Mouse (Mus musculus): ENCODE results near the gene Ttc17. TPM values are rescaled to one million over a fixed set of nuclear protein-coding genes. Genes with fewer than 3 reads are reported as not detected.

The Ttc17 gene
- total RNA-seq, 1 experiment from 2014 or later, result 31.2 TPM

DNA sequence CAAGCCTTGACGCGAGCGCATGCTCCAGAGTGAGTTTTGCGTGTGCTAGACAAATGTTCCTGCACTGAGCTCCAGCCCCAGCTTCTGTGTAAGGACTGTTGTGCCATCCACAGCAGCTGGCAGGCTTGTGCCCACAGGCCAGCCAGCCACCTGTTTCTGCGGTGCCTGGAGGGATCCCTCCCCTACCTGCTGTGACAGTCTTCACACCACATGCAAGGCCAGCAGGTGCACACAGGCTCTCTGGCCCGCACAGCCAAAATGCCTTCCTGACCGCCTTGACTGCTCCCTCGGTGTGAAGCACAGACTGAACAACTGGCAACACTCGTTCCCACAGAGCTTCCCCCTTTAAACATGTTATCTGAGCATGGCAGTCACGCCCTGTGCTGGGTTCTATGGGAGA lies 102.5 kb downstream of the Ttc17 start:
- ATAC-seq (replicated peaks; ENCODE audit: low read depth, poor library complexity, severe bottlenecking), result no peak

DNA sequence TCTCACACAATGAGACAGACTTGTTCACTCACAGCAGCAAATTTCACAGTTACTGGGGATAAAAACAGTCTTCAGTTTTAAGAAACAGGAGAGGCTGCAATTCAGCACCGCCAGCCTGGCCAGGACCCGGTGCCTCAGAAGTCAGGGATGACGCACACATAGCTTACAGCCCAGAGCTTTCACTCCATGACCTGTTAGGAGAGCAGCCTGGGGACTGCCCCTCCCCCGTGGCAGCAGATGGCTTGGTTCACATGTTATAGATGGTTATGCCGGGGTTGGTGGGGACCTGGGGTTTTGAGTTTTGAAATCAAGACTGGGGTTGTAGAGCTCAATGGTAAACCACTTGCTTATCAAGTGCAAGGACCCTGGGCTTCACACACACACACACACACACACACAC lies 104.1 kb downstream of the Ttc17 start:
- ATAC-seq (replicated peaks; ENCODE audit: low read depth, poor library complexity, severe bottlenecking), result no peak

DNA sequence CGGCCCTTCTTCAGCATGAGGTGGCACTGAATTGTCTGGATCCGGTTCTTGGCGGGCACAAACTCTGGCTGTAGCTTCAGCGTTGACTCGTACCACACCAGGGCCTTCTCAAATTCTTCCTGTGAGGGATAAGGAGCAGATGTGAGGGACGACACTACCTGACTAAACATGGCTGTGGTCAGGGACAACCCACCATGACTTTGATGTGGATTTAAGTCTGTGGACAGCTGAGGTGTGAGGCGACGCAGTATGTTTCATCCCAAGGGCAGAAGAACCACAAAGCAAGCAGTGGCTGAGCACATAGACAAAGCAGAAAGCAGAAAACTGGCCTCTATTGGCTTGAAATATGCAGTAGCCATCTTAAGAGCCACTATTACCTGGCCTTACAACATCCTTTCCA lies 104.7 kb downstream of the Ttc17 start:
- no peak for ATAC-seq (replicated peaks; ENCODE audit: low read depth, poor library complexity, severe bottlenecking)

DNA sequence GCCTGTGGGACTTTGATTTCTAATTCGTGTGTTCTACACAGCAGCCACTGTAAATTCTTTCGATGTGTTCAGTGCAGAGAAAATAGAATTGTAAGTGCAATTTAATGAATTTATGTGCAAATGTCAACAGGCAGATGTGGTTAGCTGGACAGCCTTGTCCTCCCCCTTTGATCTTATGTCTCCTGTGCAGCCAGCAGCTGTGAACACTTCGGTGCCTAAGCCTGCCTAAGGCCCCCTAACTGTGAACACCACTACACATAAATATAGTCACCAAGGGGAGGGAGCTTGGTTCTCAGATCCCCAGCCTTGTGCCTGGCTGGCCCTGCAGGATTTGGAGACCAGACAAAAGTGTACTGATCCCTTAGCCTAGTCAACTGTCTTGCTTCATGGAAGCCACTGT lies 109.0 kb downstream of the Ttc17 start:
- no peak for ATAC-seq (replicated peaks; ENCODE audit: low read depth, poor library complexity, severe bottlenecking)

DNA sequence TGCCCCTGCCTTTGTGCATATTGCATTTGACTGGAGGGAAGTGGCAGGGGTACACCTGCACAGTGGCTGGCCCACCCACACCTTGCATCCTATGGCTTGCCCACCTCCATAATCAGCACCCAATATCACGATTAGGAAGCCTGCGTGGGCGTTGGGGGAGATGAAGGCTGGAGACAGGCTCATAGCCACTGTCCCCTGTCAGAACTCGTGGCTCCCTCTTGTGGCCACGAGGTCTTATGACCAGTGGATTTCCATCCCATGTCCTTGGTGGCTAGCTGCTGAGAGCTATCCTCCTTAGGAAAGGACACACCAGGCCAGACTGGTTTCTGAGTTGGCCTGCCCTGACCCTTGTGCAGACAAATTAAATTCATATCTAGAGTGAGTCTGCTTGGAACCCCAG lies 116.0 kb downstream of the Ttc17 start:
- peak; percentile 84 for ATAC-seq (replicated peaks; ENCODE audit: low read depth, poor library complexity, severe bottlenecking)

DNA sequence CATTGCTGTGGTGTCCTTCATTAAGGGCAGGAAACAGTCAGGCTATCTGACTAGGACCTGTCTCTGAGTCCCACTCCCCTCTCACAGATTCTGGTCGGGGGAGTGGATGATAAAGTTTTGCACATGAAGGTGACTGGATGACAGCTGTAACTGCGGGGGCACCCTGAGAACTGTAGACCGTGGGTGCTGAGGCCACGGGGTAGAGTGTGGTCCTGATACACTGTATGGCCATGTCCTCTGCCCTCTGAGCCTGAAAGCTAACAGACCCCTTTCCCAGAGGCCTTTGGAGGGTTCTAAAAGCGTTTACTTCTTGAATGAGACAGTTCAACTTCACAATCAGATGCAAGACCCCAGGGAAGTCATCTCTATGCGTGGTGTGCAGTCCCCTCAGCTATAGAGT lies 116.8 kb downstream of the Ttc17 start:
- ATAC-seq (replicated peaks; ENCODE audit: low read depth, poor library complexity, severe bottlenecking), result no peak

DNA sequence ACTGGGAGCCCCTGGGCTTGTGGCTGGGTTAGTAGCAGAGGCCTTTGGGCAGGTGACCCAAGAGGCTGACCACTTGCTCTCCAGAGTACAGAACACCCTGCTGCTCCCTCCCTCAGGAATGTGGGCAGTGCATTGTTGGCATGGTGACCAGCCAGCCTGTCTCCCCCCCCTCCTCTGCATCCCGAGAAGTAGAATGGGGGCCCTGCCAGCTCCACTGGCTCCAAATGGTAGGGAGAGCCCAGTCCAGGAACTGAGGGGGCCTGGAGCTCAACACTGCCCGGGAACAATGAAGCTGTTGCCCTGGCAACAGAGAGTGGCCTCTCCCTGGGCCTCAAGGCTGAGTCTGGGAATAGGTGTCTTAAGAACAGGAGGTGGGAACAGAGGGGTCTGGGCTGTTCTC lies 117.3 kb downstream of the Ttc17 start:
- ATAC-seq (replicated peaks; ENCODE audit: low read depth, poor library complexity, severe bottlenecking), result no peak

DNA sequence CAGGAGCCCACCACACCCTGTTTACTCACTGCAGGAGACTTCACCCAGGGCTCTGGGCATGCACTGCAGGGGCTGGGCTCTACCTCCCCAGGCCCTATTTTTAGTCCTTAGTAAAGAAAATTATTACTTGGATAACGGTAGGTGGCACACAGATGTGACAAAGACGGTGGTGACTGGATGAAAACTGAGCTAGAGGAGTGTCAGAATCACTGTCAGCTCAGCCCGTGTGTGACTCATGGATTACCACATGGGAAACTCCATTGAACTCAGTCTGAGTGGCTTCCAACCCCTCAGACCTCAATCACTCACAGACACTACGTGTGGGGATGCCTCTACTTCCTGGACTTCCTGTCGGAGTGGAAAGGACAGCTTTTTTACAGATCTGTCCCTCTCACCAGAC lies 118.4 kb downstream of the Ttc17 start:
- no peak for ATAC-seq (replicated peaks; ENCODE audit: low read depth, poor library complexity, severe bottlenecking)

DNA sequence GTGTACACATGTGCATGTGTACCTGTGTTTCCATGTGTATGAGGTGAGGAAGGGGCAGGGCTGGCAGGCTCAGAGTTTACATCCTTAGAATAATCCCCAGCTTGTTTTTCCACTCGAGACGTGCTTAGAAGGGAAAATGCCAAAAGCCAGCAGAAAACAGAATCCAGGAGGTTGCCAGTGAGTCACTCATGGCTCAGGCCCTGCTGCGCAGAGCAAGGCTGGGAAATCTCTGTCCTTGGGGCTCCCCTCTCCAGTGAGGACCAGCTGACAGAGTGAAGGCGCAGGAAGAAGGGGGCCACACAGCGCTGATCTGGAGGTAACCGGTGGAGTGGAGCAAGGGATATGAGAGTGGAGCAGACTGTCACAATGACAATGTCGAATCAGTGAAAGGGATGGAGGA lies 119.1 kb downstream of the Ttc17 start:
- no peak for ATAC-seq (replicated peaks; ENCODE audit: low read depth, poor library complexity, severe bottlenecking)

DNA sequence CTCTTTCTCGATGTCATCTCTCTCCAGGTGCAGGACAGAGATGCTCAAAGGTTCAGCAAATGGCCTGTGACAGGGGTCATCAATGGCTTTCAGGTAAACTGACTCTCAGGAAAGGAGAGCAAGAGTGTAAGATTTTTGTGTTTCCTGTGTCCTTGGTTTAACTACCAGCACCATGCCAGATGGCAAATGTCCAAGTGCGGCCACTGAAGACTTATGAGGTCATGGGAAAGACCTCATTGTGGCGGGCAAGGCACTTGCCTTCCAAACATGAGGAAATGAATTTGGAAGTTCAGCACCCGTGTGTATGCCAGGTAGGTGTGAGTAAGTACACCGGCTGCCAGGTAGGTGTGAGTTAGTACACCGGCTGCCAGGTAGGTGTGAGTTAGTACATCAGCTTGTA lies 123.0 kb downstream of the Ttc17 start:
- no peak for ATAC-seq (replicated peaks; ENCODE audit: low read depth, poor library complexity, severe bottlenecking)

DNA sequence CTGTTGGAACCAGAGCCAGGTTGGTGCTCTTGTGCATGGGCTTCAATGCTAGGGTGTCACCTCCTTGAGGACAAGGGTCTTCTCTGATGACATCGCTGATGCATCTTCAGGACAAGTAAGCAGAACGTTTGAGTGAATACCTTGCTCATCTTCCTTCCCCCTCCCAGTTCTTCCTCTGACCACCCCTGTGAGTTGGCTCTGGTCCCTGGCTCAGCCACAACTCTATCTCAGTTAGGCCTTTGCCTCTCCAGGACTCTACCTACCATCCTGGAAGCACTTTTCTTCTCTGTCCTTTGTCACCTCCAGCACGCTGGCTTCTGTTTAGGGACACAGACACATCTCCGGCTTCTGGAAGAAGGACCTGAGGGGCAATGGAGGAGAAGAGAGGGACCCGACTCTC lies 126.9 kb downstream of the Ttc17 start:
- no peak for ATAC-seq (replicated peaks; ENCODE audit: low read depth, poor library complexity, severe bottlenecking)

DNA sequence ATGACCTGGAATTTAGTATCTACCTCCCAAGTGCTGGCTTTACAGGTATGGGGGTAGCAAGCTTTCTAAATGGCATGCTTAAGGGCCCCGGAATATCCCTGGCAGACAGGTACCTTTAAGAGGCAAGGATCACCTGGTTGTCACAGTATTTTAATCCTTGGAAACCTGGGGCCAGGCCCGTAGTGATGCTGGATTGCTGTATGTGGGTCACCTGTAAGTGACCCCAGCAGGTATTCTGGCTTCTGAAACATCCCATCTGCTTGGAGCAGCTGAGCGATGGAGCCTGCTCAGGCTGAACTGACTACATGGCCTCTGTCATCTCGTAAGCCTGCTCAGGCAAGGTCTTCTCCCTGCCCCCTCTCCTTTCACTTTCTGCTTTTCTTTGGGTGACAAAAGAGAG lies 130.4 kb downstream of the Ttc17 start:
- no peak for ATAC-seq (replicated peaks; ENCODE audit: low read depth, poor library complexity, severe bottlenecking)

DNA sequence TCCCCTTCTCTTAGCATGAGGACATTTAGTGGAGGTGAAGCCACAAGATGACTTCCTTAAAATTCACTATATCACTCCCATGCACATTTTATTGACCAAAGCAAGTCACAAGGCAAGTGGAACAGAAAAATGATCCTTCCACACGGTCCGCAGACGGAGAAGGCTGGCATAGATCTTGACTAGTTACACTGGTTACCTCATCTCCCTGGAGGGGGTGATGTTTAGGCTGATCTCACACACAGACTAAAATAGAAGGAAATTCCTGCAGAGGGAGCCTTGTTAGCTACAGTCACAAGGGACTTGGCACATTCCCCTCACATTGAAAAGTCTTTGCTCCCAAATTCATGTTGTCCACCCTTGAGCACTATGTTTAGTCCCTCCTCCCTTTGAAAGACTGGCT lies 130.8 kb downstream of the Ttc17 start:
- no peak for ATAC-seq (replicated peaks; ENCODE audit: low read depth, poor library complexity, severe bottlenecking)

DNA sequence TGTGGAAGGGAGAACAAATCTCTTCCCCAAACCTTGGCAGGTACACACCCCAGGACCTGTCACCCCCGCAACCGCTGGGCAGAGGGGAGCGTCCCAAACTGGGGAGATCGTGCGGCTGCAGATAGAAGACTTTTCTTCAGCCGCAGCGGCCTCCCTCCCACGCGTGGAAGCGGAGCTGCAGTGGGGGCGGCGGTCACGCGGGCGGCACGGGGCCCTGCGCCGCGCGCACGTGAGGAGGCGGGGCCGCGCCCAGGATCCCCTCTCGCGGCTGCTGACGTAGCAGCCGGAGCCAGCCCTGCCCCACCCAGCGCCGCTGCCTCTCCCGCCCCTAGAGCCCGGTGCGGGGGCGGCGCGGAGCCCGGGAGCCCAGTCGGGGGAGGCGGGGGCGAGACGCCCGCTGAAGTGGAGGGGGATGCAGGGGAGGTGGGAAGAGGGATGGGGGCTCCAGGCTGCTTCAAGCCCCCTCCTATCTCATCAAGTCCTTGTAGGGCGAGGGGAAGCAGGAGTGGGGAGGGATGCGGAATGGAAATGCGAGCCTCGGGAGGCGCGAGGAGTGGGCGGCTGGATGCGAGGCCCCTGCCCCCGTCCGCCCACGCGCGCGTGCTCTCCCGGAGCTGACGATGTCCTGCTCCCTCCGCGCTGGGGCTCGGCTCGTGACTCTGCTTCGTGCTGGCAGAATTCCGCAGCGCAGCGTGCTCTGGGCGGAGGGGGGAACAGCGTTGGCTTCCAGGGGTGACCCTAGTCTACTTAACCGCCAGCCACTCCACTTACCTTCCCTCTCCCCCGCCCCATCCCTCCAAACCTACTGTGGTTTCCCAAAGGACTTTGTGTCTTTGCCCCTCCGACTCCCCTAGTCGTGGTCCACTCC lies 133.1 kb downstream of the Ttc17 start:
- ATAC-seq (replicated peaks; ENCODE audit: low read depth, poor library complexity, severe bottlenecking), result peak; percentile 72

DNA sequence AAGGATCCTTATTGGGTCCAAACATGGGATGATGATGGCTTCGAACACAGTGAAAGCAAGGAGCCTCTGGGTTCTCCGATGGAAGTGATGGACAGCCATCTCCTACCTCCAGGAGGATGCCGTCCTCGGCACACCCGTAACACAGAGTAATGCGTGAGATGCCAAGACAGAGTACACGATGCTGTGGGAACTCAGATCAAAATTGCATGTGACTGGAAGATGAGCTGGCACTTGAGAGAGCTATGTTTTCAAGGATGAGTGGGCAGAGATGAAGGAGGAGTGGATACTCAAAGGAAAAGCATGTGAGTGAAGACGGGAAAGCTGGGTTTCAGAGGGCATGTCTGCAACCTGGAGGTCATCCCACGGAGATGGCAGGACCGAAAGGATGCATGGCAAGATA lies 135.3 kb downstream of the Ttc17 start:
- ATAC-seq (replicated peaks; ENCODE audit: low read depth, poor library complexity, severe bottlenecking), result no peak

DNA sequence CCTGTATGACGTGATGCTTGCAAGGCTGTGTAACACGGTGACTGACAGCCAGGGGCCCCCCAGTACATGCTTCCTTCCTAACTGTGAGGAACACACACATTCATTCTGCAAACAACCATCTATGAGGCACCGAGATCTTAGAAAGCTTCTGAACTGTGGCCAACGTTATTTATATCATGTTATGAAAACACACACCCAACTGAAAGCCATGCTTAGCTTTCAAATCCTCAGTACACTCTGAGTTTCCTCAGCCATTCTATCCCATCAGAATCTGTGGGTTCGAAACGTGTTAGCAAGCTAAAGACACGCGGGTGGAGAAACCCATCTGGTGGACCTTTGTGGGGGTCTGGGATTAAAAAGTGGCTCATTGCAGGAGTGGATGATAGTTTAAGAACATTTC lies 137.7 kb downstream of the Ttc17 start:
- ATAC-seq (replicated peaks; ENCODE audit: low read depth, poor library complexity, severe bottlenecking), result no peak

DNA sequence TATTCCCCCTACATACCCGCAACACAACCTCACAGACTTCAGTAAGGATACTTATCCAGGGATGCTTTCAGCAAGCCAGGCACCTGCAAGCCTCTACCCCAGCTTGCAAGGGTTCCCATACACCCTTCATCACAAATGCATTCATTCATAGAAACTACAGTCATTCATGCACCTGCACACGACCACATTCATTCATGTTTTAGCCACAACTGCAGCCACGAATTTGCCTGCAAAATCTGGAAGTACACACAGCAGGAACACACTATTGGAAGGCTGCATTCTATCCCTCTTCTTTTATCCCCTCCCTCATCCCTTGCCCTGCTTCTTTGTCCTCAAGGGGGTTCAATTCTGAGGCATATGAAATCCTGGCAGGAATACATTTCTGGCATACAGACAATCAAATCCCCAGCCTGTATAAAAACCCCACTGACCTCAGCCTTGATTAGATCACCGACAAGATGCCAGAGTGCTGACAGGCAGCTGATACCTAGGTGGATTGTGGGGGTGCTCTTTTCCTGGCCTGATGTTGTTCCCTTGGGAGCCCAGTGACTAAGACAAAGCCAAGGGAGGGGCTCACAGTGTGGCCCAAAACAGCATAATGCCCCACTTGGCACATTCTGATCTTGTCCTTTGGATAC lies 139.2 kb downstream of the Ttc17 start:
- no peak for ATAC-seq (replicated peaks; ENCODE audit: low read depth, poor library complexity, severe bottlenecking)

DNA sequence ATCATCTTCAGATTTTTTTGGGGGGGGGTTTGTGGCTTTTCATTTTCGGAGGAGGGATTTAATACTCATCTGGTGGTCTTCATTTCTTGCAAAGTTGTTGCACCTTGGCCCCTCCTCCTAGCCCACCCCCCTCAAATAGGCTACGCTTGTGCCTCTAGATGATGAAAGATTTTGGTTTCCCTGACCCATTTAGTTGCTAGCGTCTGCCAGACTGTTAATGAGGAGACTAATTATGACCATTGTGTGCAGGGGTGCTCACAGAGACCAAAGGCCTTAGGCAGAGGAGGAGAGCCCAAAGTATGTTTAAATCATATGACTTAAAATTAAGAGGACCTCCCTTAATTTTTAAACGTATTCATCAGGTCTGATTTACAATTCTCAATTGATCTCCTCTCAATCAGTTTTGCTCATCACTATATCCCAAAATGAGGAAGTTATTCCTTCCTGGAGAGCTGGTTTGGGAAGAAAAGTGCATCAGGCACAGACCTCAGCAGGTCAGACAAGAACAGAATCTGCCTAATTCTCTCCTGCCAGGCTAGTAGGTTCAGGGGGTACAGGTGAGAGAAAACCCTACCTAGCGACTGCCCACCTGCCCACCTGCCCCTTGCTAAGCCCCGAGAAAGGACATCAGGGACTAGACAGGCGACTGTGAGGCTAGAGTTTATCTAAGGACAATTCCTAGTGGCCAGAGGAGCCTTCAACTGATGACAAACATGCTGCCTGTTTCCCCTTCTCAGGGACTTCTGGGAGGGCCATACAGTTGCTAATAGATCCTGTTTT lies 139.9 kb downstream of the Ttc17 start:
- ATAC-seq (replicated peaks; ENCODE audit: low read depth, poor library complexity, severe bottlenecking), result no peak

DNA sequence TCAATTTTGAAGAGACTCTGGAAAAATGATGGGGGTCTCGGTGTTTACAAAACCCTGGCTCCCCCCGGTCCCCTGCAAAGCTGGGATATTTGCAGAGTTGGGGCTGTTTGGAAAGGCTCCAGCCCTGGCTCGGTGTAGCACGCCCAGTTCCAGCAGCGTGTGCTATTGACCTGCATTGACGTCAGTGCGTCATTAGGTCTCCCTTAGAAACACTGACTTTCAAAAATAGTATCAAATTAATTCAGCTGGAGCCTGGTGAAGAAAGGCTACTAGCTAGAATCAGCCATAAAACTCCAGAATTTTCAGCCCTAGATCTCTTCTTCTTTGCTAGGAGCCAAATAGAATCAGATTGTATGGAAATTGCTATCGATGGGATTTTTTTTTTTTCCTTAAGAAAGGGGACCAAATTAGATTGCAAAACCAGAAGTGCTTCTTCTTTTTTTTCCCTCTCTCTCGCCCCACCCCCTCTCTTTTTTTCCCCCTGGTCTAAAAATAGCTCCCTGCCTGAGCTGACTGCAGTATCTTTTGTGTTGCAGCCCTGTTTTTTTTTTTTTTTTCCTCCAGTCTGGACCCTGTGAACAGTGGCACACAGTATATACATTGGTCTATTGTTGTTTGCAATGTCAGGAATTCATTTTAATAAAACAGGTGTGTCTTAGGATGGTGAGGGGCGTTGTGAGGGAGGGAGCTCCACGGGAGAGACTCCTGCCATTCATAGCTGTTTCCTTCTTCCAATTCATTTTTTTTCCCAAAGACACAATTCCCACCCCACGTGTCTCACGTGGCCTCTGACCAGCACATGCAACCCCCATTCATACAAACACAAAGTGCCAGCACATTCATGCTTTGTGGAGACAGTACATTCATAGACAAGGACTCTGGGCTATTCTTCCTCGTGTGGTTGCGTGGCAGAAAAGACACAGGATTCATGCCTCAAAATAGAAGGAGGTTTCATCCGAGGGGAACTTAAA lies 141.0 kb downstream of the Ttc17 start:
- peak; percentile 26; the same call in 1 of the 2 replicates for ATAC-seq (replicated peaks; ENCODE audit: low read depth, poor library complexity, severe bottlenecking)

DNA sequence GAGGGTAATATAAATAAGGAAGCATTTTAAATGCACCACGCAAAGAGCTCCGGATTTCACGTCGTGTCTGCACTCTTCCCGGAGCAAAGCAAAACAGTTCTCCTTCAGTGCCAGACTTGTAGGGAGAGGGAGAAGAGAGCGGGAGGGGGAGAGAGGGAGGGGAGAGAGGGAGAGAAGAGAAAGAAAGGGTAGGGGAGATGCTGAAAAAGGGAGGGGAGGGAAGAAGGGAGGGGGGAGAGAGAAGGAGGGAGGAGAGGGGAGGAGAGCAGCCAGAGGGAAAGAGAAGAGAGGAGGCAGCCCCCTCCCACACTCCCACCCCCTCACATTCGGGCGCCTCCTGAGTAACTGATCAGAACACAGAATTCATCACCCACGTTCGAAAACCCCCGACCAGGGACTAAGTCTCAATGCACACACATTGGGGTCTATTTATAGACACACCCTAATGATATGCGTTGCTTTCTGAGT lies 141.8 kb downstream of the Ttc17 start:
- ATAC-seq (replicated peaks; ENCODE audit: low read depth, poor library complexity, severe bottlenecking), result no peak

All from common myeloid progenitor, adult 5-6 weeks (primary cell).